Comparison of ENCODE assay signal across 38 mouse cellular contexts in genomic region chr13:4144261-4144660, GRCm38 (mm10). TPM values are rescaled to one million over a fixed set of nuclear protein-coding genes. Genes with fewer than 3 reads are reported as not detected.
"Had no signal": no experiment of that assay in that cellular context is flagged by ENCODE, and none has a peak within 500 bp of the region (broad histone marks: within the 10 kb centered on the region; RNA-seq: fewer than 3 reads in every experiment).

No protein-coding gene starts in this region.

- H3K9ac ChIP-seq: limb, embryonic 12.5 days; limb, embryonic 13.5 days; limb, embryonic 15.5 days; liver, embryonic 12.5 days; liver, embryonic 13.5 days; liver, embryonic 14.5 days; liver, embryonic 15.5 days; lung, embryonic 14.5 days; lung, embryonic 15.5 days; midbrain, embryonic 12.5 days; midbrain, embryonic 13.5 days; midbrain, embryonic 15.5 days; neural tube, embryonic 12.5 days had no signal

- H3K4me1 ChIP-seq: limb, embryonic 10.5 days; limb, embryonic 12.5 days; limb, embryonic 13.5 days; limb, embryonic 15.5 days; liver, embryonic 12.5 days; liver, embryonic 13.5 days; liver, embryonic 15.5 days; lung, embryonic 15.5 days; megakaryocyte, embryonic 14.5 days; midbrain, embryonic 10.5 days; midbrain, embryonic 12.5 days; midbrain, embryonic 13.5 days; midbrain, embryonic 15.5 days; neural tube, embryonic 12.5 days had no signal

- H3K36me3 ChIP-seq: limb, embryonic 10.5 days; limb, embryonic 12.5 days; limb, embryonic 13.5 days; limb, embryonic 15.5 days; liver, embryonic 12.5 days; liver, embryonic 13.5 days; liver, embryonic 15.5 days; lung, embryonic 15.5 days; midbrain, embryonic 10.5 days; midbrain, embryonic 12.5 days; midbrain, embryonic 13.5 days; midbrain, embryonic 15.5 days; neural tube, embryonic 12.5 days had no signal

- H3K9me3 ChIP-seq: limb, embryonic 10.5 days; limb, embryonic 12.5 days; limb, embryonic 13.5 days; limb, embryonic 15.5 days; liver, embryonic 12.5 days; liver, embryonic 13.5 days; liver, embryonic 15.5 days; lung, embryonic 15.5 days; megakaryocyte, embryonic 14.5 days; midbrain, embryonic 10.5 days; midbrain, embryonic 12.5 days; midbrain, embryonic 13.5 days; midbrain, embryonic 15.5 days; neural tube, embryonic 12.5 days had no signal

- ATAC-seq: liver, embryonic 12.5 days; lung, postnatal 0 days; midbrain, embryonic 13.5 days; midbrain, embryonic 15.5 days; midbrain, embryonic 16.5 days had no signal

- H3K27ac ChIP-seq: limb, embryonic 10.5 days; limb, embryonic 12.5 days; limb, embryonic 13.5 days; limb, embryonic 15.5 days; liver, embryonic 12.5 days; liver, embryonic 13.5 days; liver, embryonic 14.5 days; liver, embryonic 15.5 days; lung, embryonic 15.5 days; macrophage; midbrain, embryonic 10.5 days; midbrain, embryonic 12.5 days; midbrain, embryonic 13.5 days; midbrain, embryonic 15.5 days; neural tube, embryonic 12.5 days had no signal

- DNase-seq: left cerebral cortex, postnatal 4 days; liver; liver, embryonic 13.5 days; lung, adult 18-20 months; lung, adult 2 months; lung, embryonic 14.5 days; lung, postnatal 10 days; lung, postnatal 14 days; lung, postnatal 36 days; lung, postnatal 4 days; midbrain, embryonic 14.5 days had no signal

- H3K4me2 ChIP-seq: limb, embryonic 12.5 days; limb, embryonic 13.5 days; limb, embryonic 15.5 days; liver, embryonic 11.5 days; liver, embryonic 12.5 days; liver, embryonic 13.5 days; liver, embryonic 15.5 days; lung, embryonic 14.5 days; lung, embryonic 15.5 days; midbrain, embryonic 11.5 days; midbrain, embryonic 12.5 days; midbrain, embryonic 13.5 days; midbrain, embryonic 15.5 days; neural tube, embryonic 12.5 days had no signal

- H3K27me3 ChIP-seq: limb, embryonic 12.5 days; limb, embryonic 13.5 days; limb, embryonic 15.5 days; liver, embryonic 12.5 days; liver, embryonic 13.5 days; liver, embryonic 15.5 days; lung, embryonic 15.5 days; megakaryocyte, embryonic 14.5 days; midbrain, embryonic 12.5 days; midbrain, embryonic 13.5 days; midbrain, embryonic 15.5 days; neural tube, embryonic 12.5 days had no signal

- H3K4me3 ChIP-seq: limb, embryonic 10.5 days; limb, embryonic 12.5 days; limb, embryonic 13.5 days; limb, embryonic 15.5 days; liver, embryonic 12.5 days; liver, embryonic 13.5 days; liver, embryonic 15.5 days; lung, embryonic 15.5 days; megakaryocyte, embryonic 14.5 days; midbrain, embryonic 10.5 days; midbrain, embryonic 12.5 days; midbrain, embryonic 13.5 days; midbrain, embryonic 15.5 days; myocyte; neural tube, embryonic 12.5 days had no signal

RNA-seq across cellular contexts. Expression of gene Akr1c18, which starts 6.2 kb away (rescaled TPM):
- total RNA-seq: megakaryocyte-erythroid progenitor cell, adult 5-6 weeks; midbrain, postnatal 0 days; monocyte, adult 5-6 weeks had no signal
- polyA plus RNA-seq: limb, embryonic 10.5 days; limb, embryonic 11.5 days; limb, embryonic 12.5 days; limb, embryonic 13.5 days; liver, adult 2 months; macrophage; midbrain, embryonic 10.5 days; midbrain, embryonic 11.5 days; midbrain, embryonic 12.5 days; midbrain, embryonic 13.5 days; midbrain, embryonic 14.5 days; midbrain, embryonic 15.5 days; midbrain, embryonic 16.5 days; midbrain, postnatal 0 days; myocyte; neural tube, embryonic 11.5 days; neural tube, embryonic 12.5 days had no signal

RNA-seq across cellular contexts. Expression of gene Akr1c13, which starts 46.7 kb away (rescaled TPM):
- total RNA-seq: left cerebral cortex, postnatal 10 days had no signal
